Mouse (Mus musculus) lung, adult 2 months (tissue): ENCODE measurements at regions not wholly inside any gene's neighbourhood (a gene's known extent, or its start where the extent isn't known, plus 50 kb on each side); places are given as distances from the start of the nearest gene placed in this dataset.

Experiments
- CTCF ChIP-seq: fragments of 200-500 bp; IDR thresholded peaks from 2 replicates; pipeline ENCODE4 v1.5.1; 2011; ENCODE audit warnings: mild to moderate bottlenecking, low read length, control low read depth; ENCODE audit not compliant: insufficient read depth
- POLR2A ChIP-seq: fragments of 200-500 bp; IDR thresholded peaks from 2 replicates; pipeline ENCODE4 v1.6.1; 2011; ENCODE audit warnings: low read depth, mild to moderate bottlenecking, control low read depth, low read length, borderline replicate concordance; ENCODE audit errors: extremely low read depth

- peak; percentile 80 for TF ChIP-seq CTCF
- no peak for TF ChIP-seq POLR2A
Observed at GRCm38 (mm10) chr4:62761672-62762071, 202.0 kb downstream of the Rgs3 start.
